In genomic region chr17:5711861-5712260, GRCm38 (mm10) we compare ENCODE assay signal across 20 mouse cellular contexts.
DNase-seq lines count a peak whose midpoint lies in the region; ATAC-seq and TF ChIP-seq lines count a peak whose summit lies in the region.
"Had no signal": no experiment of that assay in that cellular context is flagged by ENCODE, and none has a peak within 500 bp of the region (broad histone marks: within the 10 kb centered on the region; RNA-seq: fewer than 3 reads in every experiment).

No protein-coding gene starts in this region.

- H3K9me3 ChIP-seq in stomach, embryonic 16.5 days (replicated peaks; ENCODE audit: control insufficient read depth, low read length), result no peaks in the 10 kb centered on the region
- no peaks in the 10 kb centered on the region for H3K9me3 ChIP-seq in stomach, postnatal 0 days (ENCODE audit: control insufficient read depth, low read length)
- H3K9me3 ChIP-seq: forebrain, embryonic 15.5 days; G1E; heart, embryonic 12.5 days; hindbrain, embryonic 15.5 days had no signal

- 69% methylated on average over 5 of the region's 5 CpGs for WGBS in cerebellum, adult 2 months
- WGBS in stomach, embryonic 16.5 days, result 55% methylated on average over 5 of the region's 5 CpGs
- 68% methylated on average over 5 of the region's 5 CpGs for WGBS in stomach, postnatal 0 days
- WGBS in macrophage (ENCODE audit: missing documents), result 84% methylated on average over 5 of the region's 5 CpGs

- H3K4me1 ChIP-seq in cerebellum, adult 2 months (ENCODE audit: control insufficient read depth, insufficient read depth, low read length), result no peaks in the 10 kb centered on the region
- peaks cover 4% of the 10 kb centered on the region for H3K4me1 ChIP-seq in stomach, embryonic 16.5 days (ENCODE audit: control insufficient read depth, insufficient read depth, low read length)
- H3K4me1 ChIP-seq in stomach, postnatal 0 days (replicated peaks; ENCODE audit: control insufficient read depth, insufficient read depth), result no peaks in the 10 kb centered on the region

- no peak for TF ChIP-seq CTCF in cerebellum, adult 2 months (IDR thresholded peaks at IDR 0.05; ENCODE audit: borderline replicate concordance, insufficient read depth, low read depth, low read length)
- TF ChIP-seq CTCF in stomach, postnatal 0 days (IDR thresholded peaks at IDR 0.05; ENCODE audit: low read depth), result no peak

- no peak overlapping the region for H3K4me3 ChIP-seq in cerebellum, adult 2 months (replicated peaks; ENCODE audit: insufficient read depth, low read depth, low read length)
- H3K4me3 ChIP-seq in stomach, embryonic 16.5 days (replicated peaks; ENCODE audit: low read length), result no peak overlapping the region
- no peak overlapping the region for H3K4me3 ChIP-seq in stomach, postnatal 0 days (ENCODE audit: low read depth, low read length)
- no peak overlapping the region for H3K4me3 ChIP-seq in macrophage (ENCODE audit: inconsistent target)
- H3K4me3 ChIP-seq: forebrain, embryonic 15.5 days; gastrocnemius, adult 2 months; heart, embryonic 12.5 days; hindbrain, embryonic 15.5 days had no signal

- H3K79me2 ChIP-seq in macrophage (ENCODE audit: inconsistent target), result no peaks in the 10 kb centered on the region

- H3K4me2 ChIP-seq in stomach, embryonic 16.5 days (ENCODE audit: low read depth, low read length), result no peak overlapping the region
- H3K4me2 ChIP-seq in stomach, postnatal 0 days (replicated peaks; ENCODE audit: low read depth), result no peak overlapping the region
- H3K4me2 ChIP-seq: forebrain, embryonic 15.5 days; heart, embryonic 12.5 days; hindbrain, embryonic 15.5 days had no signal

- H3K27me3 ChIP-seq in cerebellum, adult 2 months (ENCODE audit: control insufficient read depth, insufficient read depth, low read length), result no peaks in the 10 kb centered on the region
- no peaks in the 10 kb centered on the region for H3K27me3 ChIP-seq in stomach, embryonic 16.5 days (ENCODE audit: control insufficient read depth, insufficient read depth, low read length)
- H3K27me3 ChIP-seq in stomach, postnatal 0 days (ENCODE audit: control insufficient read depth, insufficient read depth, low read length), result no peaks in the 10 kb centered on the region
- H3K27me3 ChIP-seq: forebrain, embryonic 15.5 days; hindbrain, embryonic 15.5 days had no signal

- H3K27ac ChIP-seq in cerebellum, adult 2 months (ENCODE audit: insufficient read depth, low read length), result 0 out of 2 replicates have a peak overlapping the region, but pooled peaks have one; percentile 7
- no peak overlapping the region for H3K27ac ChIP-seq in stomach, embryonic 16.5 days (ENCODE audit: low read length)
- H3K27ac ChIP-seq in stomach, postnatal 0 days (replicated peaks), result no peak overlapping the region
- H3K27ac ChIP-seq in macrophage, result peak overlapping the region; percentile 64
- H3K27ac ChIP-seq: forebrain, embryonic 15.5 days; gastrocnemius, adult 2 months; hindbrain, embryonic 15.5 days had no signal

- no peak for TF ChIP-seq POLR2A in cerebellum, adult 2 months (IDR thresholded peaks at IDR 0.05; ENCODE audit: borderline replicate concordance, insufficient read depth, low read length)

- H3K36me3 ChIP-seq in stomach, embryonic 16.5 days (ENCODE audit: control insufficient read depth, insufficient read depth, low read length), result no peaks in the 10 kb centered on the region
- H3K36me3 ChIP-seq in stomach, postnatal 0 days (ENCODE audit: control insufficient read depth, insufficient read depth, low read length), result no peaks in the 10 kb centered on the region
- no peaks in the 10 kb centered on the region; the same call in 1 of the 2 replicates for H3K36me3 ChIP-seq in macrophage (ENCODE audit: inconsistent target)
- H3K36me3 ChIP-seq: forebrain, embryonic 15.5 days; heart, embryonic 12.5 days; hindbrain, embryonic 15.5 days had no signal

- no peak for TF ChIP-seq EP300 in stomach, postnatal 0 days (optimal IDR thresholded peaks at IDR 0.05)

- DNase-seq in cerebellum, adult 2 months, result no peak
- no peak for DNase-seq in cerebellum, adult 9-10 months
- DNase-seq in layer of hippocampus, adult 9-11 months, result peak; percentile 40
- no peak for DNase-seq in layer of hippocampus, adult 11-12 months (ENCODE audit: low spot score)
- no peak for DNase-seq in stomach, postnatal 0 days (ENCODE audit: low spot score)
- DNase-seq in ovary, postnatal 36 days (ENCODE audit: low spot score), result no peak
- DNase-seq: adrenal gland, postnatal 10 days; B cell, adult 2 months; cerebellum, adult 18-20 months; cerebellum, postnatal 14 days; gastrocnemius, adult 2 months; gastrocnemius, postnatal 25 days; heart, postnatal 36 days had no signal

- ATAC-seq in stomach, embryonic 16.5 days (ENCODE audit: insufficient read depth, low FRiP score), result peak; percentile 48; the same call in 1 of the 2 replicates
- ATAC-seq in stomach, postnatal 0 days (ENCODE audit: low FRiP score, low TSS enrichment), result no peak
- ATAC-seq: CD4-positive, CD25-positive, alpha-beta regulatory T cell, adult 4 months; forebrain, embryonic 15.5 days had no signal

- H3K9ac ChIP-seq in stomach, embryonic 16.5 days (ENCODE audit: low read length), result no peak overlapping the region
- H3K9ac ChIP-seq in stomach, postnatal 0 days (ENCODE audit: low read length), result no peak overlapping the region
- H3K9ac ChIP-seq: forebrain, embryonic 15.5 days; heart, embryonic 12.5 days; hindbrain, embryonic 15.5 days had no signal

Comparison
In these comparisons a context has a peak if more than half of its experiments do, and no peak if none do; other contexts are left out.
1. H3K27ac ChIP-seq: peak in cerebellum, adult 2 months (single experiment) and macrophage (single experiment); none in stomach, embryonic 16.5 days (single experiment) and stomach, postnatal 0 days (single experiment).